Mouse (Mus musculus): Measurements from ENCODE around the gene Dpysl5.

DNA sequence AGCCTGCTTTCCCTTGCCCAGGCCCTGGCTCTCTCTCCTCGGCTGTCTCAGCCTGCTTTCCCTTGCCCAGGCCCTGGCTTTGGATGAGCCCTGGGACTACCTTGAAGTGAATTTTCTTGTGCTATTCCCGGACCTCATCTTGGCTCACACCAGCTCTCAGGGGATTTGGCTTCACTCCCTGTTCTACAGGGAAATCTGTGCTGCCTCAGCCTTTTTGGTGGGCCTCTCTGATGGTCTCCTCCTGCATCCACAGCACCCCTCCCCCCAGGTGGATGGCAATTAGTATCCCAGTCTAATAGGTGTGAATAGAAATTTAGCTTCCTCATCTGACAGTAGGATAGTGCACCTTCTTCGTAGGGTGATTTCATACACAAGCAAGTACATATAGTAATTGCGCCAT is 56.7 kb downstream of the Dpysl5 start:
- TF ChIP-seq POLR2A (IDR thresholded peaks at IDR 0.05; ENCODE audit: control insufficient read depth, low read depth, low read length), result no peak
- TF ChIP-seq CTCF (IDR thresholded peaks at IDR 0.05; ENCODE audit: control insufficient read depth, insufficient read depth, insufficient replicate concordance, low read depth, low read length), result no peak
